Mouse (Mus musculus): ENCODE measurements around the gene Asic2.

Gene Asic2

DNA sequence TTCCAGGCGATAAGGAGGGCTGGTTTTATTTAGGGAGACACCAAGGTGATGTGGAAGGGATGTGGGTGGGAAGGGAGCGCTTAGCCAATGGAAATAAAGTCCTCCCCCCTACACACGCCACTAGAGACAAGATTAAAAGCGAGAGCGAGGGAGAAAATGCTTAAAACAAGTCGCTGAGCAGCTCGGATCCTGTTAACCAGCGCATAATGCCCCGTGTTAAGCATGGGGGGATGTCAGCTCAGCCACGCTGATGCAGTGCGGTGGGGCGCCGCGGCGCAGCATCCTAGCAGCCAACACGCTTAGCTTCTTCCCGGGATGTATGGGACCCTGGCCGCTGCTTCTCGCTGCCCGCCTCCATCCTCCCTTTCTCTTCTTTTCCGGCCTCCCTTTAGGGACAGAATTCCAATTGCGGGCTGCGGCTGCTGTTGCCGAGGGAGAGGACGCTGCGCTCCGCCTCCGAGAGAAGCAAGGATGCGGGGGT lies at the start of gene Asic2:
Gene Asic2 (minus strand): TSS at position 57 of the 481 bp plus-strand sequence.
- DNase-seq (ENCODE audit: low spot score), result no peak

DNA sequence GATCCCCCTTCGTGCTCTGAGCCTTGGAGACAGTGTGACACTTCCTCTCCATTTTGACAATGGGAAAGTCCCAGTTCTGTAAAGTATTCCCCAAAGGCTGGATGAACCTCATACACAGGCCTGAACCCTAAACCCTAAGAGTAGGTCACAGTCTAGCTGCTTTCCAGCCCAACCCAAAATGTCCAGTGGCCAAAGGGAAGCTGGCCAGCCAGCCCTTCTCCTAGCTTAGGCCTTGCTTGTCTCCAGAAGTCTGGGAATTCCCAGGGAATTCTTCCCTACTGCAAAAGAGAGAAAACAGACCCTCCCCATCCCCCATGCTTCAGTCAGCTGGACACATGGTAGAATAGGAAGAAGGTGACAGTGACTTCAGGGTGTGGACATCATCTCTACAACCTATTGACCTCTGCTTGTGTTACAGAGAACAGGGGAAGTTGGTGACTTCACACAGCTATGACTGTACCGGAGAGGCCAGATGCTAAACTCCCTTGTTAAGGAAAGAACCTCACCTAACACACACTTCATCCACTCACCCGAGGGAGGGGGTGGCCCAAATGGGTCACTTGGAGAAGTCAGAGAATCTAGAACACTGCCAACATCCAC lies 48.0 kb upstream of the Asic2 start:
- no peak for DNase-seq (ENCODE audit: low spot score)

DNA sequence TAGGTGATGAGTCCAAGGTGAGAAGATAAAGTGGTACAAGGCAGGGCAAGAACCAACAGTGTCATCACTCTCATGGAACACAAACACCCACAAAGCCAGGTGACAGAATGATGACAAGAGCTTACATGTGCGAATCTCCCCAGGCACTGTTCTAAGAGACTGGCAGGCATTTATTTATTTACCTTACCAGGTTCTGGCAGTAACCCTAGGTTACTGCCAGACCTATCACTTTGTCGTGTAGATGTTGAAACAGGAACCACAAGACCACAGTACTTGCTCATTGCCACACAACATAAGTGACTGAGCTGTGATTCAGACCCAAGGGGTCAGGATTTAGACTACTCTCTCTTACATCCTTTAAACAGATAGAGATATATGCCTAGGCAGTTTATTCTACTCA lies 46.8 kb upstream of the Asic2 start:
- DNase-seq (ENCODE audit: low spot score), result no peak

DNA sequence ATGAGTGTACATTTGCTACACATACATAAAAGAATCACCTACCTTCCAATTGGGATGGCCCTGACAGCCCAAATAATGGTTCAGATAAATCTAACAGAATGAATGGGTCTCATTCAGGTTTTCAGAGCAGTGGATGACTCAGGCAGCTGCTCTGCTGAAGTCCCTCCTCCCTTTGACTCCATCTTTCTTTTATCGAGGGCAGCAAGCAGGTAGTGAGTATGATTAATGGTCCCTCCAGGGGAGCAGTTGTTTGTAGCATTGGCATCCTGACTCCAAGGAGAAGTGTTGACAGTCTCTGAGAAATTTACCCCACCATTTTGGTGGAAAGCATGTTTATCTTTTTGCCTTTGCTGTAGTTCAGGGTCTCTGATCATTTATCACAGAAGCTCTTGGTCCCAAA lies 45.5 kb upstream of the Asic2 start:
- no peak for DNase-seq (ENCODE audit: low spot score)

DNA sequence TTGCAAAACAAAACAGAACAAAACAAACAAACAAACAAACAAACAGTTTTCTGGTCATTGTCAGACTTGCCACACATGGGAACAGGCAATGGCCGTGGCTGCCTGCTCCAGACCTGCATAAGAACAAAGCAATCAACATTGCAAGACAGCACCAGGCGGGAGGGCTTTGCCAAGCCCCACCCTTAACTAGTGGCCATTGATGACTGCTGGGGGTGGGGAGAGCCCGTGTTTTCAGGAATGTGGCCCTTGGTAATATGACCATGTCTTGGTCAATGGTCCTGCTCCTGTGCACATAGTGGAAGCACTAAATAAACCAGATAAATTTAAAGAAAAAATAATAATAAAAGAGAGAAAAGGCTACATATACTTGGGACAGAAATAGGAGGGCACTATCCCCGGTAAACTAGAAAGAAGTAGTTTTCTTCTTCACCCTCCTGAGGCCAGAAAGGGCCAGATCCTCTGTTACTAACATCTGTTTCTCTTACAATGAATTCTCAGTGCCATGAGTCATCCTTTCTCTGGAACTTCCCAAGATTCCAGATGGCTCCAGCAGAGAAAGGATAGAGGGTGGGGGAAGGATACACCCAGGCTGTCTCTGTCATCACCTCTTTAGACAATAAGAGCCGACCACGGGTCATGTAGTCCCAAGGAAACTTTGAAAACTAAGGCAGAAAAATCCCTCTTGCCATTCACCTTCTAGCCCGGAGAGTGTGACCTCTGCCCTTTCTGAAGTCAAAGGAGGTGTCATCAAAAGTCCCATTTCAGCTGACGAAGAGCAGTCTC lies 43.3 kb upstream of the Asic2 start:
- no peak for DNase-seq (ENCODE audit: low spot score)

DNA sequence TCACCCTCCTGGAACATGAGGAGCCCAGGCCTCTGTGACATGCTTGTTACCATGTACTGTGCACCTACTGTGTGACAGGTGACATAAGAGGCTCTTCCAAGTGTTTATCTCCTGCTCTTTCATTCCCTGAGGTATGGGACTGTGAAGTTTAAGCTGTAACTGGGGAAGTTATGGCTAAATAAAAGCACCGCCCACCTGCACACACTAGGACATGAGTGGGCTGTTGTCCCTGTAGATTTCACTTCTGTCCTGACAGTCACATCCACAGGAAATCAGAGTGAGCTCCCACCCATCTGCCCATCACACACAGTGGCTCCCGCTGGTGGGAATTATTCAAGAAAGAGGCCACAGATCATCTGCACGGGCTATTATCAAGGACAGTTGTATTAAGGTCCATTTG lies 41.9 kb upstream of the Asic2 start:
- DNase-seq (ENCODE audit: low spot score), result no peak

DNA sequence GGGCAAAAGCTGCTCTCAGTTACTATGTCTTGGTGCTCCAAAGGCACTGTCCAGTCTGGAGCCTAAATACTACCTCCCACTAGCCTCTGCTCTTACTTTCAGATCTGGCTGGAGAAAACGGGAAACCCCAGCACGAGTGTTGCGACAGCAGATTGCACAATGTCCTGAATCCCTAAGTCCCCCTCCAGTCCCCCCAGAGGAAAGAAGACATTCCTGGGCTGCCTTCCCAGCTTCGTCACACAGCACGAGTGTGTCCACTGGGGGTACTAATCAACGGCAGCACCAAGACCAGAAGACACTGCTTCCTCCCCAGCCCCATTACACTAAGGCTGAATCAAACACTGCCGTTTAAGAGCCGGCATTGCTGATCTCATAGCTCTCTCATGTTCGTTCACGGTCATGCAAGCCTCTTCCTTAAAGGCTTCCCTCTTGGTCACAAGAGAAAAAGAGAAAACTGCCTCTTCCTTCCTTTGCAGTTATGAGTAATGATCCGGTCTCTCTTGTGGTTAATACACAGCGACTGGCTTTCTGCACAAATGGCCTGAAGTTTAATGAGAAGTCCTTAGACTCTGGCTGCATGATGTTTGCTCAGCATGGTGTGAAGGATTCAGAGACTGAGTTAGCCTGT lies 38.7 kb upstream of the Asic2 start:
- DNase-seq (ENCODE audit: low spot score), result no peak

DNA sequence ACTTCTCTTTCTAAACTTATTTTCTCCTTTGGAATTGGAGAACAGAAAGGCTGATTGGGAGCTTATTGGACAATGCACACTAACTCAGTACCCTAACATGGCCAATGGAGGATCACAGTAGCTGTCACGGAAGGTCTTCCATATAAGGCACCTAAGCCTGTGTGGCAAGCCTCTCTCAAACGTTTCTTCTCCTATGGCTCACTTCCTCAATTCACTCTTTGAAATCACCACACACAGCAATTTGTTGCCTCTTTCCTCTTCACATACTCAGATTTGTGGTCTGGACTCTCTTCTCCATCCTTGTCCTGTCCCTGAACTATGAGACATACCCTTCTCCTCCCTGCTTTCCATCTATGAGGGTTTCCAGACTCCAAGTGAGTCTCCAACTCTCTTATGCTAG lies 36.6 kb upstream of the Asic2 start:
- DNase-seq (ENCODE audit: low spot score), result no peak

DNA sequence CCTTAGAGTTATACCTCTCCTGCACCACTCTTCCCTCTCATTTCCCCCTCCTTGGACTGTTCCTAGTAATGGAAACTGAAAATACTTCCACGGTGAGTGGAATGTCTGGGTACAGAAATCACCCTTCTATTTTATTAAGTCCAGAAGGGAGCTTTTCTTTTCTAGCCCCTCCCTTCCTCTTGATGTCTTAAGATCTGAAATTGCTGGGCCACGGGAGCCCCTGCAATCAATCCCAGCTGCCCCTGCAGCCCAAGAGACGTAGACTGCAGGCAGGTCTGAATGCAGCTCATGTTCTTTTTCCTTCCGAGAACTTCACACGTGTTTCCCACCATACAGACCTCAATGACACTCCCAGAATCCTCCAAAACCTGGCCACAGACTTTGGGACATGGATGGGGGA lies 32.3 kb upstream of the Asic2 start:
- no peak for DNase-seq (ENCODE audit: low spot score)

DNA sequence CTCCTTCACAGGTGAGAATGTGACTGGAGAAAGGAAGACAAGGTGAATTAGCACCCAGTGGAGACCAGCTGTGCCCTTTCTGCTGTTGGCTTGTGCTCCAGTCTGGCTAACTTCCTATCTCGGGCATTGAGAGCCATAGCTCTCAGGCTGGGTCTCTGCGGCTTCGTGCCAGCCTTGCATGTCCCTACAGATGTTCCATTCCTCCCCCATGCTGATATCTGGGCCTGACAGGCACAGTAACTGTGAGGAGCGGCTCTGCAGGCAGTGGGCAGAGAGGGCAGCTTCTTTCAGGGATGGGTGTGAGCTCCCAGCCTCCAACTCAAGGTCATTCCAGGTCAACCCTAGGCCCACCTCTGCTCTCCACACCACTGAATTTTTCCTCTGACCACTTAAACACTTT lies 31.2 kb upstream of the Asic2 start:
- no peak for DNase-seq (ENCODE audit: low spot score)

DNA sequence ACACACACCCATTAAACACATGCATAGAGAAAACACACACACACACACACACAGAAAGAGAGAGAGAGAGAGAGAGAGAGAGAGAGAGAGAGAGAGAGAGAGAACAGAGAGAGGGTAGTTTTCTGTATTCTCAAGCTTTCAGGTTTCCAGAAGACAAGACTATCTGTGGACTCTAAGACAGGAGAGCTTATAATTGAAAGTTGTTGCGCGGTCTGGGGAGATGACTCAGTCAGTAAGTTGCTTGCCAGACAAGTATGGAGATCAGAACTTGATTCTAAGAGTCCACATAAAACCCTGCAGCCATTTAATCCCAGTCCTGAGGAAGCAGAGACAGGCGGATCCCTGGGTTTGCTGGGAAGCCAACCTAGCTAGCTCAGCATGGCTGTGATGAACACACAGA lies 30.4 kb upstream of the Asic2 start:
- DNase-seq (ENCODE audit: low spot score), result no peak

DNA sequence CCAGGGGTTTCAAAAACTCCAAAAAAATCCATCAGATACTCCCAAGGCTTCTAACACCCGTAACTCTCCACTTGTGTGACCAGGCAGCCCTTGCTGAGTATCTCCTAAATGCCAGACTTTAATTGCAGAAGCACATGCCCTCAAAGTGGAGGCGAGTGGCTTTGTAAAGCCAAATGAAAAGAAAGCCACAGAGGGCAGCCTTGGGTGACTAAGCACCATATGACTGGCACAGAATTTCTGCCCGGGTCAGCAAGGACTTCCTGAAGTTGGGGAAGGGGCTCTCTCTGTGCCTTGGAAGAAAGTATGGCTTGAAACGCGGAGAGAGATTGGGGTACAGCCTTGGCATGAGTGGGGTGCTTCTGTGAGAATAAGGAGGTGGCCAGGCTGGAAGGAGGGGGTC lies 28.8 kb upstream of the Asic2 start:
- no peak for DNase-seq (ENCODE audit: low spot score)

DNA sequence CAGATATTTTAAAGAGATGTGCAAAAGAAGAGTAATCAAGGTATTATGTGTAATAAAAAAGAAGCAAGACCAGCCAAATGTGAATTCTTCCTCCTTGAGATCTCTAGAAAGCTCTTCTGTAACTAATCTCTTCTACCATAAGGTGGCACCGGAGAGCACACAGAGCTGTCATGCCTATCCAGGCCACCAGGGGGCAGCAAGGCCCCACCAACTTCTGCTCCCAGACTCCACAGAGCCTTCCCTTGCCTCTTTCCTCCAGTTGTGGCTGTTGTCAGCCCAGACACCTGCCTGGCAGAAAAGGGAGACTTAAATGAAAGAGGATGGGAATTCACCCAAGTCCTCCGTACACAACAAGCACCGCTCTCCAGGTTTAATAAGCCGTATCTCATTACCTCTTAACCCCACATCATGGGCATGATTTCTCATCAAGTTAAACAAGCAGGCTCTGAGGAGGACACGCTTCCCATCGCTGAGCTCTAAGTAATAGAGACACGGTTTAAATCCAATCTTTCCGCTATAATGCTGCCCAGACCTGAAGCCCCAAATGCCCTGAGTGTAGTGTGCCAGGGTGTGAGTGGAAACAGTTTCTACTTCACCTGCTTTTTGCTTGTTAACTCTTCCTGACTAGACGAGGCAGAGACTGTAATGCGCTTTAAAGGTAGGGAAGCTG lies 28.1 kb upstream of the Asic2 start:
- peak; percentile 37 for DNase-seq (ENCODE audit: low spot score)

DNA sequence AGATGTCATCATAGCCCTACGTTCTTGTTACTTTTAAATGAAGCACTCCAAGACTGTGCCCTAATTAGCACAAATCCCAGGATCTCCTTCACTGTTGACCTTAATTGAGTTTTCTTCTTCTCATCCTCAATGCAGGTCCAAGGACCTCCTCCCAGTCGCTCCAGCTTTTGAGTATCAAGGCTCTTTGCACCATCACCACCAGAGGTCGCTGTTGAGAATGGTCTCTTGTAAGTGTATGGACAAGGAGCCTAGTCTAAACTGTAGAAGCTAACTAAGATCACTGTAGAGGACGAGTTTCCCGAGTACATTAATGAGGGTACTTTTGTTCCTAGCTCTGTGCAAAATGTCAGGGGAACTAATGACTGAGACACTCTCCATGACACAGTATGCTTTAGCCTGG lies 14.9 kb upstream of the Asic2 start:
- peak; percentile 20 for DNase-seq (ENCODE audit: low spot score)

DNA sequence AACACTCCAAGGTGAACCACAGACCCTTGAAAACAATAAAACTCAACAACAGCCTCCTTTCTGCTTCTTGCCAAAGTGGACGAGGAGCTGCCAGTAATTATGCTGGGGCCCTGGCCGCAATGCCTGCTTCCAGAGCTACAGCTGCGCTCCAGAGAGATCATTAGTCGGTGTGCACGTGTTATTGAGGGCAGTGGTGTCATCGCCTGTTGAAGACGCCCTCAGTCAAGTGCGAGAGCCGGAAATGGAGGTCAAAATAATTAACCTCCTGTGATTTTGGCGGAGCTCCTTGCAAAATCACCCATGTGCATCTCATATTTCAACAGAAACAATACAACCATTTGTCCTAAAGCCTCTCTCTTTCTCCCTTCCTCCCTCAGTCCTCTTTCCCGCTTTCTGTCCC lies 13.9 kb upstream of the Asic2 start:
- DNase-seq (ENCODE audit: low spot score), result no peak

DNA sequence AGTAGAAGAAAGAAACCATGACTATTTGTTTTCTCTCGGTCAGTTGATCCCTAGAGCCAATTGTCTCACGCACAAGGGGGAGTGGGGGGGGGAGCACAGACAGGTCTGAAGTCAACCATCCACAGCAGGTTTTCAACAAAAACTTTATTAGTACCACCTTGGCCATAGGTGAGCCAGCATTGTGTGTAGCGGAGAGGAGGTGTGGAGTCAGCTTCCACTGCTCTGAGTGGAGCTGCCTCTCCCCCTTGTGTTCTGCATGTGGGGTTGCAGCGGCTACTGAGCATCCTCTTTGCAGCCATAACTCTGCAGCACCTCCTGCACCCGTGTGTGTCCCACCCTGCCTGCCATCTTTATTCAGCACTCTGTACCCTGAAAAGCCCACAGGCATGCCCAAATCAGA lies 6.3 kb upstream of the Asic2 start:
- no peak for DNase-seq (ENCODE audit: low spot score)

DNA sequence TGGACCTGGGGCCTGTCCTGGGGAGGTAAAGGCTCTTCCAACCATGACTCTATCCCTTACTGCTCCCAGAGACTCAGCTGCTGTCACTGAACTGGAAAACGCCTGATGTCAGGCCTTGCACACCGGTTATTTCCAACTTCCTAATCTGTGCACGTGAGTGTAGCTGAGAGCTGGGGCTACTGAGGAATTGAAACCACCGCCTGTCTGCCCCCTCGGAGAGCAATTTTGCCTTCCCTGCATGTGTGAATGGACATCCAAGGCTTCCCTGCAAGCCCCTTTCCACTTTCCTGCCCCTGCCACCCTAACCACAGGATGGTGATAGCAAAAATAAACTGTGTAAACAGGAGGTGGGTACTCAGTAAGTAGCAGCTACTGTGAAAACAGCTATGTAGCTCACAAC lies 5.4 kb upstream of the Asic2 start:
- no peak for DNase-seq (ENCODE audit: low spot score)

DNA sequence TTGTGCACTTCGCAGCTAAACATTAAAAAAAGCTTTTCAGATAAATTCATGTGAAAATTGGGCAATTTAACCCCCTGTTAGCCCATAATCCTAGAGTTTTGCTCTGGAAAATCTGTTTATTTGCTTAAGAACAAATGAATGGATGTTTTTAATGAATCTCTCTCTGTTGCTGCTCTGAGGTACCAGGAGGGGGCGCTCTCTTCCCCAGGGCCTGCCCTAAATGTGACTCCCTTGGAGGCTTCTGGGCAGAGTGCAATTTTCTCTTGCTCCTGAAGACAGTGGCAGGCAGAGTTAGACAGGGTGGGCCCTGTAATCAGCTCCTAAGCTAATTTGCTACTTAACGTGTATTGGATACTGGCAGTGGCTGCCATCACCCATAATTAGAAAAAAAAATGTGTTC lies 3.8 kb upstream of the Asic2 start:
- no peak for DNase-seq (ENCODE audit: low spot score)

DNA sequence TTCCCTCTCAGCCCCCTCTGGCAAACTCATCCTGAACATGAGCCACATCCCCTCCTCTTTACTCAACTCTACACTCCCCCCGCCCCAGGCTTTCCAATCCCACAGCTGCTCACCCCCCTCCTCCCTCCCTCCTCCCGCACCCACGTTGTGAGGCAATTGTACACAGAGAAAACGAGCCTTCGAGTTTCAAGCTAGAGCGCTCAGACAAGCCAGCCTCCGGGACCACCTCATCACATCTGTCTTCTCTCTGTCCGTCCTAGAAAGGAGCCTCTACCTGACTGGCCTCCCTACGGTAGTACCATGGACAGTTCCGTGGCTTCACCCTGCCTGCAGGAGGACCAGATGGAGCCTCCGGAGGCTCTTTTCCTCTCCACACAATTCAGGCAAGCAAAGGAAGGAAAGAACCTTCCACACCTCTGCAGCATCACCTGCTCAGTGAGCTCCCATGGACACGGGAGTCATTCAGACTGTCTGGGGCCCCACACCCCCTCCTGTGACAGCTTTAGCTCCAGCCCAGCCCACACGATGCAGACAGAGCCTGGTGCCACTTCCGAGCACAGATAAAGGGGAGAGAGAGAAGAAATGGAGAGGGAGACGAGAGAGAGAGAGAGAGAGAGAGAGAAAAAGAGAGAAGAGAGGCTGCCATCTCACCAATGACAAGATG lies 1.5 kb downstream of the Asic2 start:
- DNase-seq (ENCODE audit: low spot score), result no peak

DNA sequence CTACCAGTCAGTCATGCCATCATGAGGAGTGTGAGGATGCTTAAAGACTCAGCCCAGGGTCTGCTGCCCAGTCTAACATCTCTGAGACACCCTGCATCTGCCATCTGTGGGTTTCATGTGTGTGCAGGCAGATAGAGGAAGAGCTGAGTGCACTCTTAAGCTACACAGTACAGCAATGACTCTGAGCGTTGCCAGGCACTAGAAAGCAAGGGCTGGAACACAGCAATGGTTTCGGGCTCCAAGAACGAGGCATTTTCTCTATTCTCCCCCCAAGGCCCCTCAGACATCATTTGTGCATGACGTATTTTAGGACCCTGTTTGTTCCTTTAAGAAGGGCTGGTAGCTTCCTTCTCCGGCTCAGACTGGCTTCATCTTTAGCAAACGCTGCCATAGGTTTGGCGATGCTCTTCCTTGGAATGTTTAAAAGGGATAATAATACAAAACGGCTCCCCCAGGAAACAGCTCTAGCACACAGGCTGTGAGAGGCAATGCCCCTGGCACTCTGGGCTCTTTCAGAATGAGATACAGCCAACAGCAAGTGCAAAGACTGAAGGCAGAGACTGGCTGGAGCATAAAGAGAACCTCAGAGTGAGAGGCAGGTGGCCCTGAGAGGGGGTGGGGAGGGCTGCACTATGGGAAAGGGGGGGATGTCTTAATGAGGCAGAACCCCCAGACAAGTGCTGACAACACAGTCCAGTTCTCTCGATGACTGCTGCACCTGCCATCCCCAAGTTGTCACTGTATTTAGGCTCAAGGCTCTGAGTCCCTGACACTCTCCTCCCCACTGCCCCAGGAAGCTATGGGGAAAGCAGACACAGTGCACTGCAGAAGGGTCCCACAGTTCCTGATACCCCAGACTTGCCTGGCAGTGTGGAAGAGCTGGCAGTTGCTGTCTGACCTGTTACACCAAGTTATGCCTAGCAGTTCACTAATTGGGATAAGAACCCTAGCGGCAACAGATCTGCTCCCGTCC lies 2.3 kb downstream of the Asic2 start:
- DNase-seq (ENCODE audit: low spot score), result no peak

DNA sequence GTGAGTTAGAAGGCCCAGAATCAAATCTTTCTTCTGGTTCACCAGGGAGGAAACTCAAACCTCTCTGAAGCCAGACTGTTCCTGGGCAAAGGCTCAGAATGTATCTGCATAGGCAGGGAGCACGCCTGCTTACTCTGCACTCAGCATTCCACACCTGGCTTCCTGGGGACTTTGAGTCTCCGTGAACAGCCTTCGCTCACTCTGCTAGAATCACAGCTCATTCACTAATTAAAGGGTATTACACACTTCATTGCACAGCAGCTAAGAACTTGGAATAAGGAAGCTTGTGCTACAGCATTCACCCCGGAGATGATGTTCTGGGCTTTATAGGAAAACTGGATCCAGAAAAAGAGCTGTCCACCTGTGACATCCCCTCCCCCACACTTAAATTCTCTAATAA lies 3.7 kb downstream of the Asic2 start:
- DNase-seq (ENCODE audit: low spot score), result no peak

All from T-cell, adult 2 months (primary cell).